Mouse (Mus musculus): Measurements from ENCODE around the gene H2al1g.

DNA sequence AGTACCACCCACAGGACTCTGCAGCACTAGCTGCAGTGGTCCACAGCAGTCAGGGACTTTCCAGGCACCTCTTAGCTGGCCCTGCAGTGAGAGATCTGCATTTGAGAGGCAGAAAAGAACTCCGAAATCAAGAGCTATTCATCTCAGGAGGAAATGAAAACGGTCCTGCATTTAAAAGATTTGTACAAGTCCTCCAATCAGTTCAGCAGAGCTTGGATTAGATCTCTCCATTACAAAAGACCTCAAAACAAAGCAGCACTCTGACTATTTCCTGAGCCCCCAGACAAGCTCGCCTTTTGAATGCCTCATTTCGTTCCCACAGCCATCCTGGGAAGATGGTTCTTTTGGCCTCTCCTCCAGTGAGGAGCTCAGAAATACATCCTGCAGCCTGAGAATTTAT lies 28.8 kb upstream of the H2al1g start:
- TF ChIP-seq CTCF (IDR thresholded peaks at IDR 0.05; ENCODE audit: low read depth, low read length) (no peak), POLR2AphosphoS5 (IDR thresholded peaks at IDR 0.05; ENCODE audit: insufficient replicate concordance, low read depth, low read length) (no peak), GATA1 (IDR thresholded peaks at IDR 0.05; ENCODE audit: borderline replicate concordance, low read length) (no peak), TAL1 (conservative IDR thresholded peaks at IDR 0.05; ENCODE audit: low read depth, low read length) (no peak), GATA2 (IDR thresholded peaks at IDR 0.05; ENCODE audit: borderline replicate concordance, low read depth, low read length) (no peak)

All from G1E (cell line).